Mouse (Mus musculus): ENCODE measurements around the gene Smim17.
"Not testable (repeated sequence)": the region's sequence is repeated elsewhere in the genome, so short reads cannot be mapped to it uniquely, and the experiment has no call there.

Smim17 gene

DNA sequence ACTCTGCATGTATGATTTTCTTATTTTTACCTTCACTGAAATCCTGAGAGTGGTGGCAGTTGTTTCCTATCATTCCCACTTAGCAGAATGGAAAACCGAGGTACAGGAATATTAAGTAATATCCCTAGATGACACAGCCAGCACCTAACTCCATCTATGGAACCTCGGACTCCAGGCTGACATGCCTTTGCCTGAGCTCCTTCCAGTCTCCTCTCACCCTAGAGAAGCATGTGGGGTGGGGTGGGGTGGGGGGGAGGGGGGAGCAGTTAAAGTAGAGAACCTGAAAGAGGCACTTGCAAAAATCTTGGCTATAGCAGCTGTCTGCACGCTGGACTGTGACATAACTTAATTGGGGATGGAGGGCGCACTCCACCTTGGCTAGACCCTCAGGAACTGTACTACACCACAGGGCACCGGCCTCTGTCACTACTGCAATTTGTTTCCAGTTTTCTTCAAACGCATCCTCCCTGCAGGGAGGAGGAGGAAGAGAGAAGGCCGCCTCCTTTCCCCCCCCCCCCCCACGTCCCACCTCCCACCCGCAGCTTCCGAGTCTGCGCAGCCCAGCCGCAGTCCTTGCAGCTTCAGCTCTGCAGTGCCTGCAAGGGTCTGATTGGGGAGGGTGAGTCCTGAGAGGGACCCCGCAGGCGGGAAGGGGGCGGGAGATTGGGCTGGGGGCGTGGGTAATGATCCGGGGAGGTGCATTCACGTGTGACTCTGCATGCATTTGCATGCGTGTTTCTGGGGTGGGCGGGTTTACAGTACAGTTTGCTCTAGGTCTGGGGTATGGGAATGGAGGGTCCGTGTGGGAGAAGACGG is 16.3 kb downstream of the Smim17 start:
- DNase-seq (ENCODE audit: low read depth, low spot score), result no peak

- no peak for DNase-seq (ENCODE audit: low read depth, low spot score)
Measured at GRCm38 (mm10) chr7:6415442-6415787, 16.9 kb downstream of the Smim17 start.

DNA sequence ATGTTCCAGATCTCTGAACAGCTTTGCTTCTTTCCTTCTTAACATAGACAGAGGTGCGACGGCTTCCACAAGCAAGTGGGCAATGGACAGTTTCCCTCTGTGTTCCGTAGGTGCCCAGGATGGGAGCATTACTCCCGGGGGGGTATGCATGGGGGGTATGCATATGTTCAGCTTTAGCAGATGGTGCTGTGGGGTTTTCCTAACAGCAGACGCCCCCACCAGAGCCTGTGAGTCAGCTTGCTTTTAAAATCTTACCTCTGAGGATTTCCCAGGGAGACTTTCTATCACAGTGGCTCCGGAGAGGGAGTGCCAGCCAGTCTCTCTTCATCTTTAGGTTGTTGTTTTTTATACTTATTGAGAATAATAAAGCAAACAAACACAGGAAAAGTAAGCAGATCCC is 21.4 kb downstream of the Smim17 start:
- no peak for DNase-seq (ENCODE audit: low read depth, low spot score)

DNA sequence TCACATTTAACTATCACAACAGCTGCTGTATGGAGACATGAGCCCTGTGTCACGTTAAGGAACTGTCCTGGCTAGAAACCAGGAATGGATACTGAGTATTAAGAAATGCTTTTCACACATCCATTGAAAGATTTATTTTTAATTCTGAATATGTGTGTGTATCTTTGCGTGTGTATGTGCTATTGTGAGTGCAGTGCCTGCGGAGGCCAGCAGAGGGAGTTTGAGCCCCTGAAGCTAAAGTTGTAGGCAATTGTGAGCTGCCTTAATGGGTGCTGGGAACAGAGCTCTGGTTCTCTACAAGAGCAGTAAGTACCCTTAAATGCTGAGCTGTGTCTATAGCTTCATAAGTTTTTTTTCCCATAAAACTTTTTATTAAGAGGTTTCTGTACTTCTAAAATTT is 30.9 kb downstream of the Smim17 start:
- DNase-seq (ENCODE audit: low read depth, low spot score), result peak; percentile 3

- peak; percentile 70 for DNase-seq (ENCODE audit: low read depth, low spot score)
Measured at GRCm38 (mm10) chr7:6430342-6430741, 31.8 kb downstream of the Smim17 start.

GRCm38 (mm10) chr7:6438388-6438787 is 39.9 kb downstream of the Smim17 start, which contains the start of gene Olfr1344:
Olfr1344 (plus strand) TSS chr7:6438688.
- no peak for DNase-seq (ENCODE audit: low read depth, low spot score)

GRCm38 (mm10) chr7:6441173-6441572 is 42.7 kb downstream of the Smim17 start:
- no peak for DNase-seq (ENCODE audit: low read depth, low spot score)

- no peak for DNase-seq (ENCODE audit: low read depth, low spot score)
Measured at GRCm38 (mm10) chr7:6447771-6448170, 49.3 kb downstream of the Smim17 start.

DNA sequence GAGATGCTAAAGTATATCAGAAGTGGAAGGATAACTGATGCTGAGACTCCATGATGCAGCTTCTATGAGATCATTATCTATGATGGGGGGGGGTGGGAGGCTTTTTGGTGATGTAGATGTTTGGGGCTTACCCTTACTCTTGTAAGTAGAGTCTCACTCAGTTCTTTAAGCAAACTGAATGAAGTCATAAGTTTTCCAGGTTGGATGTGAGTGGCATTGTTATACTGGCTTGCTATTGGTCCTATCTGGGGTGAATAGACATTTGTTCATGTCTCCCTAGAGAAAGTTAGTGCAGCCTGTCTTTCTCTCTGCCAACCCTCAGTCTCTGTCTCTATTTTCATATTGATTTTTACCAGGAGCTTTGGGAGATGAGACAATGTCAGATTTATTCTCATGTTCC is 57.4 kb downstream of the Smim17 start, which contains the start of gene Olfr1336:
Olfr1336 (plus strand) TSS at position 301 of the 400 bp plus-strand sequence.
- no peak for DNase-seq (ENCODE audit: low read depth, low spot score)

GRCm38 (mm10) chr7:6456399-6456798 is 57.9 kb downstream of the Smim17 start:
- no peak for DNase-seq (ENCODE audit: low read depth, low spot score)

DNA sequence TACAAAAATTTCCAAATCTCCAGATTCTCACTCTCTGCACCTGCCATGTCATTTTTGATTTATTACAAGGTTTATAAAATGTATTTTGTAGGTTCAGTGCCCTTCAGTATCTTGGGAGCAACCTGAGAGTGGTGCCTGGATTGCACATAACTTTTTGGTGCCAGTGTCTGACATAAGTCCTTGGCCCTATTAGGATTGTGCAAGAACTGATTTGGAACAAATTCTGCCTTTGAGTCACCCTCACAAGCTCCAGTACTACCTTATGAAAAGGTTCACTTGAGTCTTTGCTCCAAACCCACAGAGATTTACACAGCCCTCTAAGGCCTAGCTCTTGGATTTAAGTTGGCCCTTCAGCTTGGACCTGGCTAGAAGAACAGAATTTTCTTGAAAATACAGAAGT is 68.4 kb downstream of the Smim17 start, which contains the start of gene Olfr1346:
Olfr1346 (plus strand) TSS at position 151 of the 400 bp plus-strand sequence.
- no peak for DNase-seq (ENCODE audit: low read depth, low spot score)

DNA sequence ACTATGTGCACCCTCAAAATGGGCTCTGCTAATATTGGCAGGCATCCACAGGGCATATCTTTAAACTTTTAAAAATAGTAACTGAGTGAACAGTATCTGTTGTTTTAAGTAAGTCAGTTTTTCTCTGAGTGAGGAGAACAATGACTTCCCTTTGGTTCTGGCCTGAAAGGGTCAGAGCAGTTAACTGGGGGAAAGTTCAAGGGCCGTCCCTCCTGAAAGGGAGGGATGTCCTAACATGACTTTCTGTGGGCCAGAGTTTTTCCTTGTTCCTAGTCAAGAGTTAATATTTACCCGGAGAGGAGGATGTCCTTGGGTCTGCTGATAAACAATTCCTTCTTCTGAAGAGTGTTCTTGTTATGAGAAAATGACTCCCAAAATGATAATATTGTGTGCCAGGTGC is 79.1 kb downstream of the Smim17 start:
- DNase-seq (ENCODE audit: low read depth, low spot score), result not testable (repeated sequence)

Measured in CD4-positive, CD25-positive, alpha-beta regulatory T cell, adult 2 months (primary cell).